Mouse (Mus musculus) liver, adult 10 weeks (tissue): ENCODE data around the gene Kif3a. TPM values are rescaled to one million over a fixed set of nuclear protein-coding genes. Genes with fewer than 3 reads are reported as not detected.

ENCODE experiments used
- polyA plus RNA-seq: library from polyadenylated mRNA; stranded (reverse); fragments of 350-450 nt; fragmentation: Illumina TruSeq; extraction: RNeasy Lipid Tissue Mini Kit (QIAGEN cat#74804); gene quantifications from one replicate; pipeline ENCODE4 v1.2.3, GENCODE M21; 2014; ENCODE audit warnings: low read depth, low replicate concordance

The Kif3a gene
- 3.7 TPM for polyA plus RNA-seq

DNA sequence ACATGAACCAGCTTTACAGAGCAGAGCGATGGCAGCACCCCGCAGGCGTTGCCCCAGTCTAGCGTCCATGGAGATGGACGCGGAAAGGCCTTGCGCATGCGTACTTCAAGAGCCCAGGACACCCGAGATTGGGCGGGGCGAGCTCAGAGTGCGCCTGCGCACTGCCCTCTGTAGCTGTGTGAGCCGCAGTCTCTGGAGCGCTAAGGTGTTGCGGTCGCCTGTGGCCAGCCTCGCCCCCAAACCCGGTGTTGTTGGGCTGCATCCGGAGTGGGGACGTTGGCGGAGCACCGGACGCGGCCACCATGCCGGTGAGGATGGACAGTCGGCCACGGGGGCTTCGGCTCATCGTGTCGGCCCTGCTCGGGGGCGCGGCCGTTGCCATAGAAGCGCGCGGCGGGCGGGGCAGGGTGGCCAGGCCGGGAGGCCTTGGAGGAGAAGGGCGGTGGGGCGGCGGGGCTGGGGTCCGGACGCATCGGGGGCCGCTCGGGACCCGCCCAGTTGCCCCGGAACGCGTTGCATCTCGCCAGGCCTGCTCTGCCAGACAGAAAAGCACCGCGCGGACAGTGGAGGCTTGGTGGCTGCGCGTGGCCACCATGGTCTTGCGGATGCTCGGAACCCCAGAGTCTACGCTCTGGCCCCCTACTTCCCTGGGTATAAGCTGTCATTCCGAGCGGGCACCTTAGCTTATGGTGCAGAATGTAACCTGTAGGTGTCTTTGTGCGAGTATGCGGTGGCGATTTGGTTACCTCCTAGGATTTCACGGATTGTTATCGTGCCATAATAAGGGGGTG is at the start of gene Kif3a:
TSS of gene Kif3a (plus strand) at position 156 of the 791 bp plus-strand sequence.

DNA sequence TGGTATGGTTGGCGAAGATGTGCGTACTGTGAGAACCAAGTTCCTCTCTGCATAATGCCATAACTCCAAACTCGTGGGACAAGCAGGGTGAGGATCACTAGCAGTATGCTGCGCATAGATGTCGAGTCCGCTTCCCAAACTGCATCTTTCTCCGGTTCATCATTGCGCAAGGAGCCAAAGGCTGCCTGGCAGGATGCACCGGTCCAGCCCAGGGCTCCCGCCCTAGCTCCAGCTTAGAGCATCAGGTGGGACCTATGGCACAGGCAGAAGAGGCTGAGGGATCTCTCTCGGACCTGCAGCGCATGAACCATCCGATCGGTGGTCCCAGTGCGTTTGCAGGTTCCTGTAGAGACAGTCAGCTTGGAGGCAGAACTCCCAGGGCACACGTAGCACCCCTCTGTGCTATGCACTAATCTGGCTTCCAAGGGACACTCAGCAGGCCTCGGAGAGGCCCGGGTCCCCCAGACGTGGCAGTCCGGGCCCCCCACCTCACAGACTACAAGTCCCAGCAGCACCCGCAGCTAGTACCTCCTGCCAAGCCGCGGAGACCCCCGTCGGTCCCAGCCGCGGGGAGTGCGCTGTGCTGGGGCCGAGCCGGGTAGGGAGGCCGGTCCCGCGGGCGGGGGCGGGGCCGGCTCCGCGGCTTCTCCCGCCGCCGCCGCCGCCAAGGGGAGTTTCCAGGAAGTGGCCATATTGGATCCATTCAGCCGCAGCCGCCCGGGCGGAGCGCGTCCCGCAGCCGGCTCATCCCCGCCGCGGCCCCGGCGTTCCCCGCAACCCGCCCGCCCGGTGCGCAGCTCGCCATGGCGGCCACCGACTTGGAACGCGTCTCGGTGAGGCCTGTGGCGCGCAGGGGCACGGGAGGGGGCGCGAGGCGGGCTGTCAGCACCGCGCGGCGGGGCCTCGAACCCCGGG is 47.7 kb upstream of the Kif3a start, which contains the start of gene Sept8:
TSS of gene Sept8 (plus strand) at position 51 of the 915 bp plus-strand sequence.

DNA sequence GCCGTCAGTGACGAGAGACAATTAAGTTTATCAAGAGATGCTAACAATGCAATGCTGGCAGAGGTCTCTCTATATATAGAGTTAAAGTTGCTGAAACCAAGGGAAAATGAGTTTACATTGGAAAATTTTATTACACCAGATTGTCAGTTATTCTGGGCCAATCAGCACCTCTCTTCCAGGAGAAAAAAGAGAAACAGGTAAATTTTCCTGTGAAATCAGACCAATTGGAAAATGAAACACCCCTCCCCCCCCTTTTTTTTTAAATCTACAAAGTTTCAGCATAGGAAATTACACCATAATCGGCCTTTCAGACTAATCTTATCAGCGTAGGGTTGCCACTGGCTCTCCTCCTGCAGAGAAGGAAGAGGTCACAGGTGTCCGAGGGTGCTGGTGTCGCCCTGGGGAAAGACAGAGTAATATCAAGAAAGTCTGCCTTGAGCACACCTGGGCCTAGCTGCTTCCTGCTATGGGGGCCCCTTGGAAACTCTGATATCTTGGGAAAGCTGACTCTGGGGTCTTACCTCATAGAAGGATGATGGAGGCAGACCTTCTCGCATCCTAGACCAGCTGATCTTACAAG is 51.5 kb downstream of the Kif3a start, which contains the start of gene Il4:
TSS of gene Il4 (minus strand) at position 51 of the 580 bp plus-strand sequence.

DNA sequence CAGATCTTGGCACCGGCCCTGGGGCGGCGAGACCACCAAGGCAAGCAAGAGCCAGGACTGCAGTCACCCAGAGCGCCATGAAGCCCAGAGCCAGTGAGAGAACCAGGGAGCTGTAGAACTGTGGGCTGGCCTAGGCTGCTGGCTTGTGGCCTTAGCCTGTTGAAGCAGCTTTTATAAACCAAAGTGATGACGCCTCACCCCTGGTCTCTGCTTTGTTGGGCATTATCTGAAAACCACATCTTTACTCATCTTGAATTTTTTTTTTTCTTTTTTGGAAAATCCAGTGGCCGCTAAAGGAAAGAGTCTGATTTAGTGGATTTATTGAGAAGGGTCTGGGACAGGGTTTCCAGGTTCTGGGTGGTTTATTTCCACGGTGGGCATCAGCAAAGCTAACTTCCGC is 67.4 kb downstream of the Kif3a start, which contains the start of gene Il13:
TSS of gene Il13 (minus strand) at position 147 of the 400 bp plus-strand sequence.

Other genes with a start within 250 kb of the Kif3a start
- gene Zcchc10, start 242.7 kb upstream of the Kif3a start, polyA plus RNA-seq: 9.2 TPM
- 41.4 TPM for gene Aff4, start 216.5 kb upstream of the Kif3a start, polyA plus RNA-seq
- gene Leap2, start 144.2 kb upstream of the Kif3a start, polyA plus RNA-seq: 198 TPM
- gene Uqcrq, start 136.5 kb upstream of the Kif3a start, polyA plus RNA-seq: 114 TPM
- not detected for gene Gdf9, start 136.4 kb upstream of the Kif3a start, polyA plus RNA-seq
- gene Gm10447, start 110.3 kb upstream of the Kif3a start, polyA plus RNA-seq: 1.3 TPM
- gene Shroom1, start 110.2 kb upstream of the Kif3a start, polyA plus RNA-seq: 3.5 TPM
- not detected for gene Gm9837, start 96.9 kb upstream of the Kif3a start, polyA plus RNA-seq
- gene Gm9945, start 87.2 kb upstream of the Kif3a start, polyA plus RNA-seq: not detected
- gene Sowaha, start 87.1 kb upstream of the Kif3a start, polyA plus RNA-seq: not detected
- gene Sept8, start 48.1 kb upstream of the Kif3a start, polyA plus RNA-seq: 1.7 TPM
- gene Il4, start 51.3 kb downstream of the Kif3a start, polyA plus RNA-seq: not detected
- not detected for gene Il13, start 67.3 kb downstream of the Kif3a start, polyA plus RNA-seq
- 8.8 TPM for gene Rad50, start 139.9 kb downstream of the Kif3a start, polyA plus RNA-seq
- not detected for gene Il5, start 153.4 kb downstream of the Kif3a start, polyA plus RNA-seq
- gene Irf1, start 202.6 kb downstream of the Kif3a start, polyA plus RNA-seq: 12.7 TPM
- not detected for gene Gm17334, start 205.8 kb downstream of the Kif3a start, polyA plus RNA-seq